Mouse (Mus musculus): ENCODE results near the gene Mylk3. TPM values are rescaled to one million over a fixed set of nuclear protein-coding genes. Genes with fewer than 3 reads are reported as not detected.

Mylk3 gene
- 0.12 and 0.15 TPM in 2 replicates for polyA plus RNA-seq (2015; fragmentation: Nextera tagmentation; extraction: Ambion mirVana)

DNA sequence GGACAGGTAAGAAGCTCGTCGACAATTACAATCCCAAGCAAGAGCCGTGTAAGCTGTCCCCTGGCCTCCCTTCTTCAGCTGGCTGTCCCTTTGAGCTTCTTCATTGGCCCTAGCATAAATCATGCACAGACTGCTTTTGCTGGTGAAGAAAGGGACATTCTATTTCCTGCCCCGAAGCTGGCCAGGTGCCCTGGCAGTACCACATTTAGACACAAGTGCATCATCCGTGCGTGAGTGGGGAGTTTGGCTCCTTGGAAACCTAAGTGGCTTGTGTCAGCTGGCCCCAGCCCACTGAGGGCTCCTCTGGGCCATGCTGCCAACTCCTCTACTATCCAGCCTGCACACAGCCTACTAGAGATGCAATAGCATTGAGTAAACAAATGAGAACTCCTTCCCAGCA is at the start of gene Mylk3:
Mylk3 (minus strand) TSS at position 141 of the 400 bp plus-strand sequence.
- H3K27ac ChIP-seq (ENCODE audit: low read length) = no peak within 1 kb of the TSS
- no peaks in the 10 kb centered on the region for H3K4me1 ChIP-seq (replicated peaks; ENCODE audit: control insufficient read depth, insufficient read depth, low read length)
- no peak within 1 kb of the TSS for H3K4me2 ChIP-seq (ENCODE audit: low read length)
- H3K36me3 ChIP-seq (ENCODE audit: control insufficient read depth, insufficient read depth) = no peaks in the 10 kb centered on the region
- H3K27me3 ChIP-seq (replicated peaks; ENCODE audit: control insufficient read depth, insufficient read depth, low read length) = no peaks in the 10 kb centered on the region
- H3K9ac ChIP-seq (replicated peaks; ENCODE audit: low read depth, low read length) = no peak within 1 kb of the TSS
- H3K4me3 ChIP-seq (replicated peaks; ENCODE audit: low read length) = no peak within 1 kb of the TSS
- H3K9me3 ChIP-seq (ENCODE audit: control insufficient read depth, low read length) = no peaks in the 10 kb centered on the region
- WGBS = 72% methylated on average over 6 of the region's 6 CpGs
- no peak for ATAC-seq

DNA sequence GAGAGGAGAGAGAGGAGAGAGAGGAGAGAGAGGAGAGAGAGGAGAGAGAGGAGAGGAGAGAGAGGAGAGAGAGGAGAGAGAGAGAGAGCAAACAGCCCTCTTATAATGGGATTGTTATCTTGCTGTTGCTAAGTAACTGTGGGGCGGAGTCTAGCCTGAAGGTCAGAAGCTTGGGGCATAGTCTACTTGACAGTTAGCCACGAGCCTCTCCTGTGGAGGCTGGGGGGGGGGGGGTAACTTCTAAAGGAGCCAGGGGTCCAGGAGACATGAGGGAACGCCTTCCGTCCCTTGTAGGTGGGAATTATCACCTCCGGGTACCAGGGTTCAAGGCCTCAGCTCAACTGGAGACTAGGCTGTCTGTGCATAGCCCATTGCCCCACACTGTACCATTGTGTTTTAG is 49.6 kb upstream of the Mylk3 start:
- 58% methylated on average over 5 of the region's 5 CpGs for WGBS
- no peak overlapping the region for H3K9ac ChIP-seq (replicated peaks; ENCODE audit: low read depth, low read length)
- H3K4me3 ChIP-seq (replicated peaks; ENCODE audit: low read length) = no peak overlapping the region
- H3K27me3 ChIP-seq (replicated peaks; ENCODE audit: control insufficient read depth, insufficient read depth, low read length) = no peaks in the 10 kb centered on the region
- H3K4me2 ChIP-seq (ENCODE audit: low read length) = no peak overlapping the region
- H3K9me3 ChIP-seq (ENCODE audit: control insufficient read depth, low read length) = no peaks in the 10 kb centered on the region
- no peak for ATAC-seq
- peaks cover 6% of the 10 kb centered on the region for H3K4me1 ChIP-seq (replicated peaks; ENCODE audit: control insufficient read depth, insufficient read depth, low read length)
- H3K27ac ChIP-seq (ENCODE audit: low read length) = no peak overlapping the region
- H3K36me3 ChIP-seq (ENCODE audit: control insufficient read depth, insufficient read depth) = no peaks in the 10 kb centered on the region

DNA sequence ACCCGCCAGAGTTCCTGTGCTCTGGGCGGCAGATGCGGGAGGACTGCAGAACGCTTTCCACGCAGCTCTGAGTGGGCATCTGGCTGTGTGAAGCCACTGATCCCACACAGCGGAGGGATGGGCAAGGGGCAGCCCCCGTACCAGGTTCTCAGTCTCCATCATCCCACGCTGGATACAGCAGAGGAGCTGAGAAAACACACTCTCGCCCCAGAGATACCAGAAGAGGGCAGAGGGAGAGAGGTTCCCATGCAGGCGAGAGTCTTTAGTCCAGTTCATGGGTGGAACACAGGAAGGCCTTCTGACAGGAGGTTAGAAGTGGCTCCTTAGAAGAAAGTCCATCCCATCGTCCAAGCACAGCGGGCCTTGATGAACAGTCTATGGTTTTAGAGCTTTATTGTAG is 48.7 kb upstream of the Mylk3 start:
- Histone ChIP-seq H3K9ac (replicated peaks; ENCODE audit: low read depth, low read length) (no peak overlapping the region), H3K4me1 (replicated peaks; ENCODE audit: control insufficient read depth, insufficient read depth, low read length) (peaks cover 10% of the 10 kb centered on the region), H3K4me3 (replicated peaks; ENCODE audit: low read length) (no peak overlapping the region), H3K36me3 (ENCODE audit: control insufficient read depth, insufficient read depth) (no peaks in the 10 kb centered on the region), H3K4me2 (ENCODE audit: low read length) (no peak overlapping the region), H3K27me3 (replicated peaks; ENCODE audit: control insufficient read depth, insufficient read depth, low read length) (no peaks in the 10 kb centered on the region), H3K9me3 (ENCODE audit: control insufficient read depth, low read length) (no peaks in the 10 kb centered on the region), H3K27ac (ENCODE audit: low read length) (no peak overlapping the region)
- 70% methylated on average over 12 of the region's 12 CpGs for WGBS
- no peak for ATAC-seq

DNA sequence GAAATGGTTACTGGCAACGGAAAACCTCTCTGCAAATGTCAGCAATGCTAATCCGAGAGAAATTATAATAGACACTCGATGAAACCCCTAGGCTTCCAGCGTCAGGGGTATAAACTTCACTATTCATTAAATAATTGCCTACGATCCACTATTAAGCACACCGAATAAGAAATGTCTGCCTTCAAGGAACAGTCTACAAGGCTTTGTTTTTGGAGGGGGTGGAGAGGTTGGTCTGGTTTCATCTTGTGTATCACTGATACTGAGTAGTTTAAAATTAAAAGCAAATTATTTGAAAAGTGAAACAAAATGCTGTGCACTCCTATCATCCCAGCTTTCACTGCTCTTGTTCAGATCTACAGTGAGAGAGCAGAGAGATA is 46.9 kb upstream of the Mylk3 start:
- Histone ChIP-seq H3K27ac (ENCODE audit: low read length) (peak overlapping the region; percentile 39), H3K9ac (replicated peaks; ENCODE audit: low read depth, low read length) (peak overlapping the region; percentile 42), H3K4me1 (replicated peaks; ENCODE audit: control insufficient read depth, insufficient read depth, low read length) (peaks cover 18% of the 10 kb centered on the region), H3K36me3 (ENCODE audit: control insufficient read depth, insufficient read depth) (no peaks in the 10 kb centered on the region), H3K4me3 (replicated peaks; ENCODE audit: low read length) (peak overlapping the region; percentile 87), H3K9me3 (ENCODE audit: control insufficient read depth, low read length) (no peaks in the 10 kb centered on the region), H3K27me3 (replicated peaks; ENCODE audit: control insufficient read depth, insufficient read depth, low read length) (no peaks in the 10 kb centered on the region), H3K4me2 (ENCODE audit: low read length) (peak overlapping the region; percentile 45)
- ATAC-seq = peak; percentile 62
- WGBS = 2% methylated on average over 6 of the region's 6 CpGs

DNA sequence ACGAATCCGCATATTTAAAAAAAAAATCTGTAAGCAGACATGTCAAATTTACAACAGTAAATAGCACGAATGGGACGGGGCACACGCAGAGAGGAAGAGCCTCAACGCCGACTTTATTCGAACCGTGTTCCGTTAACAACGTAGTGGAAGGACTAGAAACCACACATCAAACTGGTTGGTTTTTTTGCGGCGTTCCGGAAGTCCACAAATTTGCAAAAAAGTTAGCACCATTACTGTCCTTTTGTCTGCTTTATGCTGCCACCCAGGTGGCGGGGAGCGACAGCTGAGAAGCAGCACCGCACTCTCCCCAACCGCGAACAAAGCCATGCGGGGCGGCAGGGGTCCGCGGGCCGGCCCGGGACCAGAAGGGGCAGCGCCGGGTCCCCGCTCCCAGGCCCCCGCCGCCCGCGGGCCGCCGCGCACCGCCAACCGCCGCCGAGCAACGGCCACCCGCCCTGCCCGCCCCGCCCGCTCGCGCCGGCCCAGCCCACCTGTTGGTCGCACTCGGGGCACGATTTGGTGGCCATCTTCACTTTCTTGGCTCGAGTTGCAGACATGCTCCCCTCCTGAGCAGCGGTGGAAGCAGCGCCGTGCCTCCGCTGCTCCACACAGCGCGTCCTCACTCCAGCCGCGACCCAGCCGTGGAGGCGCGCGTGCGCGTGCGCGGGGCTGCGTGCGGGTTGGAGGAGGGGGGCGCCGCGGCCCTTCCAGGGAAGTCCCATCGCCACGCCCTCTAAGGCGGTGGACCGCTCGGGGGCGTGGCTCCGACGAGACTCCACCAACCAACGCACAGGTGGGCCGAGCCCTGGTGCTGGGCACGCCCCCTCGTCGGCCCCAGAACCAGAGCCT is 46.2 kb upstream of the Mylk3 start, which contains the start of gene 4921524J17Rik:
4921524J17Rik (minus strand) TSS at position 666 of the 849 bp plus-strand sequence.
- peaks cover 23% of the 10 kb centered on the region for H3K4me1 ChIP-seq (replicated peaks; ENCODE audit: control insufficient read depth, insufficient read depth, low read length)
- H3K4me2 ChIP-seq (ENCODE audit: low read length) = peak within 1 kb of the TSS; percentile 75
- peak within 1 kb of the TSS; percentile 89 for H3K27ac ChIP-seq (ENCODE audit: low read length)
- H3K36me3 ChIP-seq (ENCODE audit: control insufficient read depth, insufficient read depth) = no peaks in the 10 kb centered on the region
- H3K27me3 ChIP-seq (replicated peaks; ENCODE audit: control insufficient read depth, insufficient read depth, low read length) = no peaks in the 10 kb centered on the region
- peak; percentile 99 for ATAC-seq
- H3K9me3 ChIP-seq (ENCODE audit: control insufficient read depth, low read length) = no peaks in the 10 kb centered on the region
- peak within 1 kb of the TSS; percentile 87 for H3K4me3 ChIP-seq (replicated peaks; ENCODE audit: low read length)
- under 1% methylated on average over 84 of the region's 85 CpGs for WGBS
- H3K9ac ChIP-seq (replicated peaks; ENCODE audit: low read depth, low read length) = peak within 1 kb of the TSS; percentile 80

DNA sequence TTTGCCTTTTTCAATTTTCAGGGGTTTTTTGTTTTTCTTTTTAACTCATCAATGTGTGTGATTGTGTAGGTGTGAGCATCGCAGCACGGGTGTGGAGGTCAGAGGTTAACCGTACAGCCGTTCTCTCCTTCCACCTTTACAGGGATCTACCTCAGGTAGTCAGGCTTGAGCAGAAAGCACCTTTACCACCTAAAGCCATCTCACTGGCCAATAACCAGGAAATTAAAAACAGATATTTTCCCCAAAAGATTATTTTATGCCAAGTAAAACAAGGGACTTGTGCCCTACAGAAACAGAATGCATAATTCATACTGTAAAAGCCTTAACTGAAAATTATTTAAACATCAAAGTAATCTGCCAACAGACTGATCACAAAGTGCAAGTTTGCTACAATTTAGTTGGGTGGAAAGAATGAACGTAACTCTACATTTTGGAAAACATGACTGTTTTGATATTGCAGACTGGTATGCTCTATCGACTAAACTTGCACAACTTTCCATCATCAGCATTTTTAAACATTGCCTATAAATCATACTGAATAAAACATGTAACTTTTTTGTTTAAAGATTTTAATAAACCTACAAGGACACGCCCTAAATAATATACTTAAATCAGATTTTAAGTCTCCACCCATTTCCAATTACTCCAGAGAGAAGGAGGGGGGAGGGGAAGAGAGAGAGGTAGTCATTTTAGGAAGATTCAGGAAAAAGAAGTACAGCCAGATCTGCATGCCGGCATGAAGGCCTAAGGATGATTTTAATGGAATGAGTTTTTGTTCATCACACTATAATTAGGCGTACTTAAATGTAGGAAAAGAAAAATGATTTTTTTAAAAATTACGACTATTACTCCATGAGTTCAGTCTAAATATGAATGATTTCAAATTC is 45.4 kb upstream of the Mylk3 start:
- H3K4me3 ChIP-seq (replicated peaks; ENCODE audit: low read length) = peak overlapping the region; percentile 87

DNA sequence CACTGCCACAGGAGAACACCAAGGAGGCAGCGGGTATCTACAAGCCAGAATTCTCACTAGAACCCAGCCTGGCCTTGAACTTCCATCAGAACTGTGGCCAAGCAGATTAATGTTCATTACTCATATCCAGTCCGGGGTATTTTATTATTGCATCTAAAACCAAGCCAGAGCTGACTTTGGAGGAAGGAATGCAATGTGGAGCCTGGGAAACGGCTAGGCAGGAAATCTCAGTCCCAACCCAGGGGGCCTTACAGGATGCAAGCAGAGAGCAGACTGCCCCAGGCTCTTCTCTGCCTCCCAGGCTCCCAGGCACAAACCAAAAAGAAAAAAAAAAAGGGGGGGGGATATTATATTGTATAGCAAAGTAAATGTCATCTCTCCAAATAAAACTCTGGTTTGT is 44.7 kb upstream of the Mylk3 start:
- 20% methylated on average over 3 of the region's 3 CpGs for WGBS
- ATAC-seq = no peak

More for the DNA sequence above, 45.4 kb upstream of the Mylk3 start:
- H3K9me3 ChIP-seq (ENCODE audit: control insufficient read depth, low read length) = no peaks in the 10 kb centered on the region
- H3K4me1 ChIP-seq (replicated peaks; ENCODE audit: control insufficient read depth, insufficient read depth, low read length) = peaks cover 23% of the 10 kb centered on the region
- no peaks in the 10 kb centered on the region for H3K27me3 ChIP-seq (replicated peaks; ENCODE audit: control insufficient read depth, insufficient read depth, low read length)
- no peaks in the 10 kb centered on the region for H3K36me3 ChIP-seq (ENCODE audit: control insufficient read depth, insufficient read depth)
- 17% methylated on average over 10 of the region's 10 CpGs for WGBS
- H3K9ac ChIP-seq (replicated peaks; ENCODE audit: low read depth, low read length) = peak overlapping the region; percentile 80; the same call in 1 of the 2 replicates
- no peak for ATAC-seq
- H3K4me2 ChIP-seq (ENCODE audit: low read length) = peak overlapping the region; percentile 75
- peak overlapping the region; percentile 89 for H3K27ac ChIP-seq (ENCODE audit: low read length)

DNA sequence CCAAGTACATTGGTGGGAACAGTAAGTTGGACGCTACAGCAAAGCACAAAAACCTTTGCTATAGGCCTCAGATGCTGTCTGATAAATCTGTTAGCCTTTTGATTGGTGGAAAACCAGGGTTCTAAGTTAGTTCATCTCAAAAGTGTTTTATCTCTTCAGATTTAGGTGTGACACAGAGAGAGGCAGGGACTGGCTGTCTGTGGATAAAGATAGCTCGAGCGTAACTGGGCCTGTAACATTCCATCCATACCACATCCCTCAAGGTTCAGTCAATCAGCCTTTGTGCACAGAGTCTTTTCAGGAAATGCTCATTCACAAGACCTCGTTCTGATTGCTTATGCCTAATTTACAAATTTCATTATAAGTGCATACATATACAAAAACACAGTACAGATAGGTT is 43.1 kb upstream of the Mylk3 start:
- H3K4me1 ChIP-seq (replicated peaks; ENCODE audit: control insufficient read depth, insufficient read depth, low read length) = peaks cover 23% of the 10 kb centered on the region
- H3K4me2 ChIP-seq (ENCODE audit: low read length) = peak overlapping the region; percentile 35
- no peaks in the 10 kb centered on the region for H3K27me3 ChIP-seq (replicated peaks; ENCODE audit: control insufficient read depth, insufficient read depth, low read length)
- no peak for ATAC-seq
- H3K4me3 ChIP-seq (replicated peaks; ENCODE audit: low read length) = no peak overlapping the region; the same call in 1 of the 2 replicates
- no peak overlapping the region for H3K9ac ChIP-seq (replicated peaks; ENCODE audit: low read depth, low read length)
- 13% methylated on average over 4 of the region's 4 CpGs for WGBS
- H3K9me3 ChIP-seq (ENCODE audit: control insufficient read depth, low read length) = no peaks in the 10 kb centered on the region
- H3K27ac ChIP-seq (ENCODE audit: low read length) = no peak overlapping the region
- no peaks in the 10 kb centered on the region for H3K36me3 ChIP-seq (ENCODE audit: control insufficient read depth, insufficient read depth)

More for the DNA sequence above, 44.7 kb upstream of the Mylk3 start:
- H3K27ac ChIP-seq (ENCODE audit: low read length) = no peak overlapping the region
- H3K4me2 ChIP-seq (ENCODE audit: low read length) = peak overlapping the region; percentile 75
- no peaks in the 10 kb centered on the region for H3K9me3 ChIP-seq (ENCODE audit: control insufficient read depth, low read length)
- H3K4me3 ChIP-seq (replicated peaks; ENCODE audit: low read length) = peak overlapping the region; percentile 87
- no peaks in the 10 kb centered on the region for H3K36me3 ChIP-seq (ENCODE audit: control insufficient read depth, insufficient read depth)
- H3K27me3 ChIP-seq (replicated peaks; ENCODE audit: control insufficient read depth, insufficient read depth, low read length) = no peaks in the 10 kb centered on the region
- no peak overlapping the region for H3K9ac ChIP-seq (replicated peaks; ENCODE audit: low read depth, low read length)
- peaks cover 23% of the 10 kb centered on the region for H3K4me1 ChIP-seq (replicated peaks; ENCODE audit: control insufficient read depth, insufficient read depth, low read length)

DNA sequence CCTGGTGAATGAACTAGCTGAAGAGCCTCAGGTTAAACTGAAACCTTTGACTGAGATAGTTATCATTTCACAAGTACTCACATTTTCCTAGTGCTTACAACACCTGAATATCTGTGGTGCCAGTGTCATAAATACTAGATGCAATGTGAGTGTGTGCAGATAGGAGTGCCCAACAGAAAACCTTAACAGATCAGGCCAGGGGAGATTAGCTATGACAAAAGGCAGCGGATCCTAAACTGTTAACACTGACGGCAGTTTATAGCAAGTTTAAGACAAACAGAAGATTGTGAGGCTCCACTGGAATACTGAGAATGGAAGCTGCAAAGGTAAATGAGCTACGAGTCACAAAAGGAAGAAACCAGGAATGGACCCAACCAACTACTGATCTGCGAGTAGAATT is 40.9 kb upstream of the Mylk3 start:
- H3K36me3 ChIP-seq (ENCODE audit: control insufficient read depth, insufficient read depth) = no peaks in the 10 kb centered on the region
- H3K4me2 ChIP-seq (ENCODE audit: low read length) = no peak overlapping the region
- no peak overlapping the region for H3K27ac ChIP-seq (ENCODE audit: low read length)
- peaks cover 23% of the 10 kb centered on the region for H3K4me1 ChIP-seq (replicated peaks; ENCODE audit: control insufficient read depth, insufficient read depth, low read length)
- WGBS = 74% methylated on average over 4 of the region's 4 CpGs
- H3K9ac ChIP-seq (replicated peaks; ENCODE audit: low read depth, low read length) = no peak overlapping the region
- H3K4me3 ChIP-seq (replicated peaks; ENCODE audit: low read length) = no peak overlapping the region
- H3K9me3 ChIP-seq (ENCODE audit: control insufficient read depth, low read length) = no peaks in the 10 kb centered on the region
- ATAC-seq = no peak
- H3K27me3 ChIP-seq (replicated peaks; ENCODE audit: control insufficient read depth, insufficient read depth, low read length) = no peaks in the 10 kb centered on the region

Measured in forebrain, embryonic 16.5 days (tissue).